Mouse (Mus musculus) cerebellum, adult 11-12 months (tissue): ENCODE data around the gene Gm8005.
"Not testable (repeated sequence)": the region's sequence is repeated elsewhere in the genome, so short reads cannot be mapped to it uniquely, and the experiment has no call there.

Experiments
- DNase-seq: peaks from one replicate; pipeline ENCODE4 v3.0.0; 2022

The Gm8005 gene

GRCm38 (mm10) chr14:42439573-42439972 is at the start of gene Gm8005:
Gm8005 (minus strand) TSS chr14:42439673.
- DNase-seq = not testable (repeated sequence)

GRCm38 (mm10) chr14:42463581-42463980 is 24.1 kb upstream of the Gm8005 start, which contains the start of gene Gm8011:
Gm8011 (plus strand) TSS chr14:42463881.
- not testable (repeated sequence) for DNase-seq
